Mouse (Mus musculus): Measurements from ENCODE around the gene Neurod6. TPM values are rescaled to one million over a fixed set of nuclear protein-coding genes. Genes with fewer than 3 reads are reported as not detected.

Neurod6 gene
- total and polyA plus RNA-seq, 3 experiments = not detected

GRCm38 (mm10) chr6:55667801-55668200, 13.3 kb downstream of the Neurod6 start:
- Histone ChIP-seq H3K36me3 (ENCODE audit: control insufficient read depth in 1 of 2, insufficient read depth in 2 of 2, low read length in 2 of 2) (no peaks in the 10 kb centered on the region), H3K9me3 (replicated peaks; ENCODE audit: insufficient read depth, low read length) (no peaks in the 10 kb centered on the region), H3K79me2 (ENCODE audit: control insufficient read depth, insufficient read depth, low read length, poor library complexity) (no peaks in the 10 kb centered on the region), H3K27ac (ENCODE audit: control insufficient read depth, low read depth, low read length) (no peak overlapping the region), H3K9ac (ENCODE audit: control insufficient read depth, low read depth, low read length, poor library complexity, severe bottlenecking) (no peak overlapping the region), H3K27me3 (ENCODE audit: control insufficient read depth in 1 of 2, insufficient read depth in 2 of 2, low read length in 2 of 2) (no peaks in the 10 kb centered on the region), H3K4me3 (ENCODE audit: control insufficient read depth in 1 of 2, insufficient read depth in 1 of 2, low read depth in 2 of 2, low read length in 2 of 2) (no peak overlapping the region), H3K4me1 (ENCODE audit: control insufficient read depth in 1 of 2, insufficient read depth in 2 of 2, low read length in 2 of 2) (no peaks in the 10 kb centered on the region)
- TF ChIP-seq KAT2A (conservative IDR thresholded peaks at IDR 0.05; ENCODE audit: low read depth, low read length) (no peak), NELFE (IDR thresholded peaks at IDR 0.05; ENCODE audit: low read depth, low read length) (no peak)
- DNase-seq (ENCODE audit: low read depth, low spot score) = no peak

GRCm38 (mm10) chr6:55661126-55661915, 19.7 kb downstream of the Neurod6 start:
- no peaks in the 10 kb centered on the region for H3K9me3 ChIP-seq (replicated peaks; ENCODE audit: insufficient read depth, low read length)
- no peaks in the 10 kb centered on the region for H3K79me2 ChIP-seq (ENCODE audit: control insufficient read depth, insufficient read depth, low read length, poor library complexity)
- TF ChIP-seq MAX (IDR thresholded peaks at IDR 0.05; ENCODE audit: low read length) (no peak), ZMIZ1 (IDR thresholded peaks at IDR 0.05; ENCODE audit: low read depth, low read length) (no peak), SMC3 (IDR thresholded peaks at IDR 0.05; ENCODE audit: low read depth, low read length) (no peak), TCF12 (IDR thresholded peaks at IDR 0.05; ENCODE audit: low read depth, low read length) (no peak), CHD2 (IDR thresholded peaks at IDR 0.05; ENCODE audit: low read length) (no peak), CHD1 (IDR thresholded peaks at IDR 0.05; ENCODE audit: low read depth, low read length) (no peak), MEF2A (IDR thresholded peaks at IDR 0.05; ENCODE audit: extremely low read depth, insufficient replicate concordance, low read depth, low read length, poor library complexity, severe bottlenecking) (no peak), JUND (IDR thresholded peaks at IDR 0.05; ENCODE audit: low read depth, low read length) (no peak), POLR2AphosphoS2 (IDR thresholded peaks at IDR 0.05; ENCODE audit: low read length) (no peak)
- H3K27me3 ChIP-seq (ENCODE audit: control insufficient read depth in 1 of 2, insufficient read depth in 2 of 2, low read length in 2 of 2) = no peaks in the 10 kb centered on the region
- no peaks in the 10 kb centered on the region for H3K4me1 ChIP-seq (ENCODE audit: control insufficient read depth in 1 of 2, insufficient read depth in 2 of 2, low read length in 2 of 2)
- no peak overlapping the region for H3K4me3 ChIP-seq (ENCODE audit: control insufficient read depth in 1 of 2, insufficient read depth in 1 of 2, low read depth in 2 of 2, low read length in 2 of 2)
- no peaks in the 10 kb centered on the region for H3K36me3 ChIP-seq (ENCODE audit: control insufficient read depth in 1 of 2, insufficient read depth in 2 of 2, low read length in 2 of 2)
- DNase-seq (ENCODE audit: low read depth, low spot score) = no peak
- no peak overlapping the region for H3K9ac ChIP-seq (ENCODE audit: control insufficient read depth, low read depth, low read length, poor library complexity, severe bottlenecking)
- H3K27ac ChIP-seq (ENCODE audit: control insufficient read depth, low read depth, low read length) = no peak overlapping the region

GRCm38 (mm10) chr6:55649996-55650395, 31.1 kb downstream of the Neurod6 start:
- H3K4me1 ChIP-seq (ENCODE audit: control insufficient read depth in 1 of 2, insufficient read depth in 2 of 2, low read length in 2 of 2) = no peaks in the 10 kb centered on the region
- no peak for DNase-seq (ENCODE audit: low read depth, low spot score)
- no peaks in the 10 kb centered on the region for H3K36me3 ChIP-seq (ENCODE audit: control insufficient read depth in 1 of 2, insufficient read depth in 2 of 2, low read length in 2 of 2)
- no peaks in the 10 kb centered on the region for H3K27me3 ChIP-seq (ENCODE audit: control insufficient read depth in 1 of 2, insufficient read depth in 2 of 2, low read length in 2 of 2)
- no peak overlapping the region for H3K27ac ChIP-seq (ENCODE audit: control insufficient read depth, low read depth, low read length)
- TF ChIP-seq ZC3H11A (IDR thresholded peaks at IDR 0.05; ENCODE audit: low read depth, low read length) = no peak
- TF ChIP-seq KAT2A (conservative IDR thresholded peaks at IDR 0.05; ENCODE audit: low read depth, low read length) = no peak
- TF ChIP-seq MAX (IDR thresholded peaks at IDR 0.05; ENCODE audit: low read length) = no peak
- no peak for TF ChIP-seq HCFC1 (IDR thresholded peaks at IDR 0.05; ENCODE audit: low read depth, low read length)
- TF ChIP-seq ELF1 (IDR thresholded peaks at IDR 0.05; ENCODE audit: low read depth, low read length) = no peak
- TF ChIP-seq BHLHE40 (IDR thresholded peaks at IDR 0.05; ENCODE audit: borderline replicate concordance, low read depth, low read length) = no peak
- no peak for TF ChIP-seq MYB (IDR thresholded peaks at IDR 0.05; ENCODE audit: low read depth, low read length)
- TF ChIP-seq SIN3A (IDR thresholded peaks at IDR 0.05; ENCODE audit: low read length) = no peak
- TF ChIP-seq UBTF (IDR thresholded peaks at IDR 0.05; ENCODE audit: borderline replicate concordance, insufficient read depth, low read depth, low read length) = no peak
- TF ChIP-seq NELFE (IDR thresholded peaks at IDR 0.05; ENCODE audit: low read depth, low read length) = no peak
- TF ChIP-seq TAL1 (IDR thresholded peaks at IDR 0.05; ENCODE audit: low read length) = no peak
- no peak for TF ChIP-seq CHD1 (IDR thresholded peaks at IDR 0.05; ENCODE audit: low read depth, low read length)
- TF ChIP-seq ZMIZ1 (IDR thresholded peaks at IDR 0.05; ENCODE audit: low read depth, low read length) = no peak
- no peak for TF ChIP-seq USF1 (IDR thresholded peaks at IDR 0.05; ENCODE audit: low read depth, low read length)
- no peak for TF ChIP-seq GATA1 (IDR thresholded peaks at IDR 0.05; ENCODE audit: low read depth, low read length)
- no peak for TF ChIP-seq MXI1 (IDR thresholded peaks at IDR 0.05; ENCODE audit: low read depth, low read length)
- TF ChIP-seq E2F4 (IDR thresholded peaks at IDR 0.05; ENCODE audit: borderline replicate concordance, low read depth, low read length) = no peak
- no peak for TF ChIP-seq TCF12 (IDR thresholded peaks at IDR 0.05; ENCODE audit: low read depth, low read length)
- no peak overlapping the region for H3K9ac ChIP-seq (ENCODE audit: control insufficient read depth, low read depth, low read length, poor library complexity, severe bottlenecking)
- H3K9me3 ChIP-seq (replicated peaks; ENCODE audit: insufficient read depth, low read length) = no peaks in the 10 kb centered on the region
- no peak overlapping the region for H3K4me3 ChIP-seq (ENCODE audit: control insufficient read depth in 1 of 2, insufficient read depth in 1 of 2, low read depth in 2 of 2, low read length in 2 of 2)
- H3K79me2 ChIP-seq (ENCODE audit: control insufficient read depth, insufficient read depth, low read length, poor library complexity) = no peaks in the 10 kb centered on the region

Measured in MEL (cell line).